ENCODE assay signal across 26 mouse cellular contexts in the genomic region with DNA sequence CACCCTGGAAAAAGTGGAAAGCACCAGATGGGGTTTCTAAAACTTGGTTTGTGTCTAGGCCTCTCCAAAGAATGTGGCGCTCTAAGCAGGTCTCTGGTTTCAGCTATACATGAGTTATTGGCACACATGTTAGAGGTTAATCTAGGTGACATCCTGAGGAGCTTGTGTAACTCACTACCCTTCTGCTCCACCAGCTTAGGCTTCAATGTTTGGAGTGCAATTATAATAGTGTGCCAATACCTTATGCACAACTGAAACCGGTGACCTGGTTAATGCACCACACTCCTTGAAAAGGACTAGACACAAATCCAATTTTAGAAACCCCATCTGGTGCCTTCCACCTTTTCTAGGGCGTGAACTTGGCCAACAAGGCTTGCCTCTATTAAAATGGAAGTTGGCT. TPM values are rescaled to one million over a fixed set of nuclear protein-coding genes. Genes with fewer than 3 reads are reported as not detected.
DNase-seq lines count a peak whose midpoint lies in the region; ATAC-seq and TF ChIP-seq lines count a peak whose summit lies in the region.
"Had no signal": no experiment of that assay in that cellular context is flagged by ENCODE, and none has a peak within 500 bp of the region (broad histone marks: within the 10 kb centered on the region; RNA-seq: fewer than 3 reads in every experiment).

No protein-coding gene starts in this region.

- 82% methylated on average over 3 of the region's 3 CpGs for WGBS in hindbrain, postnatal 0 days
- 89% methylated on average over 3 of the region's 3 CpGs for WGBS in hindbrain, embryonic 12.5 days

- no peak overlapping the region for H3K4me2 ChIP-seq in hindbrain, postnatal 0 days (ENCODE audit: low read depth, low read length)
- H3K4me2 ChIP-seq in hindbrain, embryonic 12.5 days (replicated peaks), result no peak overlapping the region
- H3K4me2 ChIP-seq: forebrain, embryonic 15.5 days; hindbrain, embryonic 15.5 days; limb, embryonic 12.5 days; liver, embryonic 12.5 days had no signal

- H3K36me3 ChIP-seq in hindbrain, postnatal 0 days (ENCODE audit: insufficient read depth, low read length), result no peaks in the 10 kb centered on the region
- H3K36me3 ChIP-seq in hindbrain, embryonic 12.5 days, result no peaks in the 10 kb centered on the region
- H3K36me3 ChIP-seq: embryonic facial prominence, embryonic 10.5 days; forebrain, embryonic 15.5 days; hindbrain, embryonic 15.5 days; limb, embryonic 12.5 days; liver, embryonic 12.5 days had no signal

- no peaks in the 10 kb centered on the region for H3K4me1 ChIP-seq in hindbrain, postnatal 0 days (ENCODE audit: insufficient read depth, low read length)
- H3K4me1 ChIP-seq in hindbrain, embryonic 12.5 days, result no peaks in the 10 kb centered on the region
- H3K4me1 ChIP-seq: embryonic facial prominence, embryonic 10.5 days; liver, embryonic 12.5 days had no signal

- no peak for TF ChIP-seq CTCF in hindbrain, postnatal 0 days (IDR thresholded peaks at IDR 0.05; ENCODE audit: low read depth)

- H3K9me3 ChIP-seq in hindbrain, postnatal 0 days (ENCODE audit: low read length), result no peaks in the 10 kb centered on the region
- no peaks in the 10 kb centered on the region for H3K9me3 ChIP-seq in hindbrain, embryonic 12.5 days (replicated peaks)
- H3K9me3 ChIP-seq: embryonic facial prominence, embryonic 10.5 days; forebrain, embryonic 15.5 days; hindbrain, embryonic 15.5 days; limb, embryonic 12.5 days; liver, embryonic 12.5 days had no signal

- H3K9ac ChIP-seq in hindbrain, postnatal 0 days (replicated peaks; ENCODE audit: low read length), result no peak overlapping the region
- H3K9ac ChIP-seq in hindbrain, embryonic 12.5 days, result no peak overlapping the region
- H3K9ac ChIP-seq: forebrain, embryonic 15.5 days; hindbrain, embryonic 15.5 days; limb, embryonic 12.5 days; liver, embryonic 12.5 days had no signal

- H3K4me3 ChIP-seq in hindbrain, postnatal 0 days (ENCODE audit: low read length), result no peak overlapping the region
- no peak overlapping the region for H3K4me3 ChIP-seq in hindbrain, embryonic 12.5 days
- H3K4me3 ChIP-seq: embryonic facial prominence, embryonic 10.5 days; forebrain, embryonic 15.5 days; hindbrain, embryonic 15.5 days; limb, embryonic 12.5 days; liver, embryonic 12.5 days had no signal

- peak; percentile 29 for DNase-seq in hindbrain, postnatal 0 days (ENCODE audit: low spot score)
- DNase-seq in cerebellum, adult 8-10 months, result peak; percentile 73
- DNase-seq in fat pad, adult 2 months (ENCODE audit: extremely low read depth, low read depth, low spot score), result peak; percentile 14
- no peak for DNase-seq in adrenal gland, adult 8-10 months
- no peak for DNase-seq in layer of hippocampus, adult 18-20 months (ENCODE audit: low spot score in 2 of 2)
- DNase-seq in spleen, postnatal 14 days (ENCODE audit: low spot score in 2 of 2), result no peak
- DNase-seq: adrenal gland, adult 2 months; B cell, adult 2 months; heart, adult 18-20 months; heart, postnatal 36 days; lung, adult 2 months; thymus, adult 18-20 months had no signal

- H3K27ac ChIP-seq in hindbrain, postnatal 0 days, result no peak overlapping the region
- no peak overlapping the region for H3K27ac ChIP-seq in hindbrain, embryonic 12.5 days
- H3K27ac ChIP-seq: embryonic facial prominence, embryonic 10.5 days; forebrain, embryonic 15.5 days; hindbrain, embryonic 15.5 days; limb, embryonic 12.5 days; liver, embryonic 12.5 days had no signal

- H3K27me3 ChIP-seq in hindbrain, postnatal 0 days (ENCODE audit: insufficient read depth, low read length), result no peaks in the 10 kb centered on the region
- H3K27me3 ChIP-seq in hindbrain, embryonic 12.5 days, result no peaks in the 10 kb centered on the region
- H3K27me3 ChIP-seq: forebrain, embryonic 15.5 days; hindbrain, embryonic 15.5 days; liver, embryonic 12.5 days had no signal

- no peak for ATAC-seq in hindbrain, postnatal 0 days
- ATAC-seq in hindbrain, embryonic 12.5 days (ENCODE audit: low FRiP score), result no peak
- ATAC-seq: forebrain, embryonic 15.5 days; intestine, embryonic 16.5 days; liver, embryonic 12.5 days had no signal

RNA-seq across cellular contexts. Expression of a gene that starts 1.7 kb away (rescaled TPM):
- not detected in 2 replicates for total RNA-seq in hindbrain, postnatal 0 days (2014; rRNA removed)
- polyA plus RNA-seq in hindbrain, postnatal 0 days (2015; fragmentation: Nextera tagmentation; extraction: Ambion mirVana), result 0.23 TPM in 1 of 2 replicates, not detected in the other
- not detected in 2 replicates for polyA plus RNA-seq in hindbrain, embryonic 12.5 days (2016; fragmentation: Nextera tagmentation; extraction: Ambion mirVana)
- not detected for total RNA-seq in adrenal gland, adult 8-10 months (2022)
- total RNA-seq in layer of hippocampus, adult 18-20 months (2021), result not detected
- total RNA-seq: adrenal gland, adult 2 months; common myeloid progenitor, adult 5-6 weeks; heart, adult 18-20 months; heart, postnatal 36 days; layer of hippocampus, postnatal 25 days; megakaryocyte-erythroid progenitor cell, adult 5-6 weeks had no signal
- polyA plus RNA-seq: adrenal gland, adult 2 months; embryonic facial prominence, embryonic 10.5 days; heart, embryonic 14.5 days; intestine, embryonic 16.5 days; large intestine, adult 2 months; limb, embryonic 12.5 days; liver, embryonic 12.5 days; lung, adult 2 months; neural tube, embryonic 11.5 days; stomach, embryonic 14.5 days had no signal

RNA-seq across cellular contexts. Expression of a gene that starts 59.5 kb away (rescaled TPM):
- total RNA-seq in hindbrain, postnatal 0 days (2014; rRNA removed), result 2.0 and 3.1 TPM in 2 replicates
- 2.6 and 3.4 TPM in 2 replicates for polyA plus RNA-seq in hindbrain, postnatal 0 days (2015; fragmentation: Nextera tagmentation; extraction: Ambion mirVana)
- polyA plus RNA-seq in hindbrain, embryonic 12.5 days (2016; fragmentation: Nextera tagmentation; extraction: Ambion mirVana), result 1.1 and 1.2 TPM in 2 replicates
- under 1 TPM; 0.15 to 0.23 (median 0.20) TPM for total RNA-seq in adrenal gland, adult 8-10 months (2022)
- under 1 TPM; 0.25 to 0.48 TPM for total RNA-seq in layer of hippocampus, adult 18-20 months (2021)
- polyA plus RNA-seq: adrenal gland, adult 2 months had no signal

Comparison
In these comparisons a context has a peak if more than half of its experiments do, and no peak if none do; other contexts are left out.
1. DNase-seq: peak in hindbrain, postnatal 0 days (single experiment), cerebellum, adult 8-10 months (single experiment) and fat pad, adult 2 months (single experiment); none in adrenal gland, adult 8-10 months (single experiment), layer of hippocampus, adult 18-20 months (0 of 2) and spleen, postnatal 14 days (0 of 2).